Mouse (Mus musculus): ENCODE measurements around the gene Rap1gap. TPM values are rescaled to one million over a fixed set of nuclear protein-coding genes. Genes with fewer than 3 reads are reported as not detected.
A peak's percentile ranks its signal among the peaks of the same experiment; 100 is the strongest.

The Rap1gap gene
- polyA plus RNA-seq, 1 experiment from 2014 or later, result 59.1 TPM

GRCm38 (mm10) chr4:137714020-137714624 lies 49.6 kb downstream of the Rap1gap start:
- Histone ChIP-seq H3K9ac (no peak overlapping the region), H3K27me3 (replicated peaks) (no peaks in the 10 kb centered on the region), H3K9me3 (no peaks in the 10 kb centered on the region), H3K27ac (peak overlapping the region; percentile 69; the same call in 1 of the 2 replicates), H3K4me2 (no peak overlapping the region), H3K4me3 (replicated peaks) (no peak overlapping the region), H3K36me3 (no peaks in the 10 kb centered on the region), H3K4me1 (peaks cover 39% of the 10 kb centered on the region)
- ATAC-seq (ENCODE audit: insufficient read depth, low FRiP score, low read depth), result no peak
- 42% methylated on average over 8 of the region's 8 CpGs for WGBS

- H3K36me3 ChIP-seq, result no peaks in the 10 kb centered on the region
- no peaks in the 10 kb centered on the region for H3K9me3 ChIP-seq
- no peak overlapping the region for H3K4me2 ChIP-seq
- ATAC-seq (ENCODE audit: insufficient read depth, low FRiP score, low read depth), result peak; percentile 23; the same call in 1 of the 2 replicates
- H3K9ac ChIP-seq, result no peak overlapping the region
- H3K4me3 ChIP-seq (replicated peaks), result no peak overlapping the region
- H3K27ac ChIP-seq, result no peak overlapping the region
- H3K4me1 ChIP-seq, result peaks cover 45% of the 10 kb centered on the region
- no peaks in the 10 kb centered on the region for H3K27me3 ChIP-seq (replicated peaks)
- WGBS, result 58% methylated on average over 7 of the region's 7 CpGs
These were observed 52.5 kb downstream of the Rap1gap start for GRCm38 (mm10) chr4:137717005-137717404.

GRCm38 (mm10) chr4:137717671-137718070 lies 53.1 kb downstream of the Rap1gap start:
- no peaks in the 10 kb centered on the region for H3K36me3 ChIP-seq
- no peaks in the 10 kb centered on the region for H3K27me3 ChIP-seq (replicated peaks)
- H3K27ac ChIP-seq, result no peak overlapping the region
- no peak overlapping the region for H3K4me3 ChIP-seq (replicated peaks)
- no peak overlapping the region for H3K4me2 ChIP-seq
- H3K9me3 ChIP-seq, result no peaks in the 10 kb centered on the region
- WGBS, result 67% methylated on average over 15 of the region's 15 CpGs
- no peak overlapping the region for H3K9ac ChIP-seq
- H3K4me1 ChIP-seq, result peaks cover 45% of the 10 kb centered on the region
- no peak for ATAC-seq (ENCODE audit: insufficient read depth, low FRiP score, low read depth)

GRCm38 (mm10) chr4:137719378-137720077 lies 55.0 kb downstream of the Rap1gap start:
- Histone ChIP-seq H3K36me3 (no peaks in the 10 kb centered on the region), H3K4me2 (no peak overlapping the region), H3K27ac (peak overlapping the region; percentile 12; the same call in 1 of the 2 replicates), H3K27me3 (replicated peaks) (0 out of 2 replicates have a peak, but pooled peaks cover 4% of the 10 kb centered on the region), H3K4me1 (peaks cover 34% of the 10 kb centered on the region), H3K4me3 (replicated peaks) (no peak overlapping the region), H3K9me3 (no peaks in the 10 kb centered on the region), H3K9ac (no peak overlapping the region)
- no peak for ATAC-seq (ENCODE audit: insufficient read depth, low FRiP score, low read depth)
- WGBS, result 29% methylated on average over 15 of the region's 15 CpGs

DNA sequence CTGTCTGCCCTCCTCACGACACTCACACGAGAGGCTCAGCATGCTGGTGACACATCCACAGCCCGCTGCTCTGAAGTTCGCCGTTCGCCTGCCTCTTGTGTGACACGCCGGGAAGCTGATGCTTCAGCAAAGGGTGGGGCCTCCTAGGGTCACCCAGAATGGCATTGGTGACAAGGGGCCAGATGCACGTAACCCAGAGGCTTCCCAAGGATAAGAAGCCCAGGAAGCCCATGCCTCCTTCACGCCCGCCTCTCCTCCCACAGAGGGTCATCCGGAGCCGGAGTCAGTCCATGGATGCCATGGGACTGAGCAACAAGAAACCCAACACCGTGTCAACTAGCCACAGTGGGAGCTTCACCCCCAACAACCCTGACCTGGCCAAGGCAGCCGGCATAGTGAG lies 57.0 kb downstream of the Rap1gap start:
- Histone ChIP-seq H3K9me3 (no peaks in the 10 kb centered on the region), H3K27me3 (replicated peaks) (0 out of 2 replicates have a peak, but pooled peaks cover 4% of the 10 kb centered on the region)
- no peak for ATAC-seq (ENCODE audit: insufficient read depth, low FRiP score, low read depth)

DNA sequence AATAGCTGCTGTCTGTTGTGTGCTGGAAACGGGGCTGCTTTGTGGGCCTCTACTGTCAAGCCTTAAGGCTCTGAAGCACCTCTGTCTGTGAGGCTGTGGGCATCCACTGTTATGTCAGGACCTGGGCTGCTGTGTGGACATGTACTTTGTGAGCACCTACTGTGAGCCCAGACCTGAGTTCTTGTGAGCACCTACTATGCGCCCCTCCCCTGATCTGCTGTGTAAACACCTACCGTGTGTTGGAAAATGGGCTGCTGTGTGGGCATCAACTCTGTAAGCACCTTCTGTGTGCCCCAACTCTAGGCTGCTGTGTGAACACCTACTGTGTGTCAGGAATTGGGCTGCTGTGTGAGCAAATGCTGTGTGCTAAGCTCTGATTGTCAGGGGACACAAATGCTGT lies 57.7 kb downstream of the Rap1gap start:
- no peaks in the 10 kb centered on the region for H3K9me3 ChIP-seq
- H3K9ac ChIP-seq, result no peak overlapping the region
- no peak overlapping the region for H3K27ac ChIP-seq
- no peaks in the 10 kb centered on the region for H3K36me3 ChIP-seq
- 0 out of 2 replicates have a peak, but pooled peaks cover 4% of the 10 kb centered on the region for H3K27me3 ChIP-seq (replicated peaks)
- peaks cover 17% of the 10 kb centered on the region for H3K4me1 ChIP-seq
- WGBS, result 91% methylated on average over 3 of the region's 3 CpGs
- H3K4me3 ChIP-seq (replicated peaks), result no peak overlapping the region
- H3K4me2 ChIP-seq, result no peak overlapping the region
- no peak for ATAC-seq (ENCODE audit: insufficient read depth, low FRiP score, low read depth)

More for the DNA sequence above, 57.0 kb downstream of the Rap1gap start:
- H3K9ac ChIP-seq, result no peak overlapping the region
- peaks cover 23% of the 10 kb centered on the region for H3K4me1 ChIP-seq
- no peaks in the 10 kb centered on the region for H3K36me3 ChIP-seq
- no peak overlapping the region for H3K27ac ChIP-seq
- WGBS, result 86% methylated on average over 15 of the region's 15 CpGs
- no peak overlapping the region for H3K4me2 ChIP-seq
- H3K4me3 ChIP-seq (replicated peaks), result no peak overlapping the region

DNA sequence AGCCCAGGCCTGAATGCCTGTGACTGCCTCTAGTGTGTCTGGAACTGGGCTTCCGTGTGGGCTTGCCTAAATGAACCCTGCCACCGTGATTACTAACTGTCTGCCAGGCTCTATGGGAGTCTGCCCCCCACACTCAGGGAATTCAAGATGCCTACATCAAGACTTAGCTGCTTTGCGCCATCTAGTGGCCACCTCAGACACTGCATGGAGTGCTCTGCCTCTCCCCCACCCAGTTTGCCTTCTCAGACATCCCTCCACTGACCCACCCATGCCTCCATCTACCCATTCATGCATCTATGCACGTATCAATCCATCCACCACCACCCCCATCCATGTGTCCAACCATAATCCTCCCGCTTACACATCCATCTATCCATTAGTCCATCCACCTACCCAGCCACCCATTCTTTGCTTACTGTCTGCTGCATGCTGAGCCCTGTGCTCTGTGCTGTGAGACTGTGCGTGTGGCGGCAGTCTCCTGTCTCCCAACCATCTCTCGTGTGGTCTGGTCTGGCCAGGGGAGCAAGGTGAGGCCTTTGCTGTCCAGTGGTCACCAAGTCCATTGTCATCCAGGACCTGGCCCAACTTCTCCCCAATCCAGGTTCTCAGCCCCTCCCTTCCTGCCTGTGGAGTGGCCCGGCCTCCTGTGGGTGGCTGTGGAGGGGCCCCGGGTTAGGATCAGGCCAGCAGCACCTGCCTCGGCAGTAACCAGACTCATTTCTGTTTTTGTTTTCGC lies 58.3 kb downstream of the Rap1gap start:
- Histone ChIP-seq H3K9ac (no peak overlapping the region), H3K36me3 (no peaks in the 10 kb centered on the region), H3K4me3 (replicated peaks) (no peak overlapping the region), H3K4me1 (peaks cover 21% of the 10 kb centered on the region), H3K27ac (no peak overlapping the region), H3K4me2 (no peak overlapping the region), H3K9me3 (no peaks in the 10 kb centered on the region), H3K27me3 (replicated peaks) (peaks cover 4% of the 10 kb centered on the region; the same call in 1 of the 2 replicates)
- ATAC-seq (ENCODE audit: insufficient read depth, low FRiP score, low read depth), result no peak
- 30% methylated on average over 12 of the region's 12 CpGs for WGBS

DNA sequence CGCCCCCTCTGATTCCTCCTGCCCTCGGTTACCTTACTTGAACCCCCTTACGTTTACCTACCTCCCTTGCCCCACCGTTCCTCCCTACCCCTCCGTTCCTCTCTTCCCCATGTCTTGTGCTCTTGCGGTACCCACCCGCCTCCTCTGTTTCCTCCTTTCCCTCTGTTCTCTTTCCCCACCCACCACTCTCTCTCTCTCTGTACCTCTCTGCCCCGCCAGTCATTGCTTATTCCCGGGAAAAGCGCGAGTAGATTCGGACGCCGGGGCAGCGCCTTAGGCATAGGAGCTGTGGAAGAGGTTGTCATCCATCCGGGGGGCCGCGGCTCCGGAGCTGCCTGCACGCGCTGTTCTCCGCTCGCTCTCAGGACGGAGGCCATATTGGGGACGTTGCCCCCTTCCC lies 59.0 kb downstream of the Rap1gap start:
- H3K4me2 ChIP-seq, result peak overlapping the region; percentile 25; the same call in 1 of the 2 replicates

GRCm38 (mm10) chr4:137724212-137724611 lies 59.7 kb downstream of the Rap1gap start:
- Histone ChIP-seq H3K4me2 (no peak overlapping the region), H3K9me3 (no peaks in the 10 kb centered on the region), H3K36me3 (no peaks in the 10 kb centered on the region), H3K4me1 (peaks cover 24% of the 10 kb centered on the region), H3K4me3 (replicated peaks) (no peak overlapping the region), H3K27me3 (replicated peaks) (peaks cover 17% of the 10 kb centered on the region), H3K9ac (no peak overlapping the region), H3K27ac (no peak overlapping the region)
- 48% methylated on average over 11 of the region's 11 CpGs for WGBS
- ATAC-seq (ENCODE audit: insufficient read depth, low FRiP score, low read depth), result no peak

More for the DNA sequence above, 59.0 kb downstream of the Rap1gap start:
- Histone ChIP-seq H3K27me3 (replicated peaks) (peaks cover 11% of the 10 kb centered on the region; the same call in 1 of the 2 replicates), H3K9ac (no peak overlapping the region), H3K27ac (no peak overlapping the region), H3K36me3 (no peaks in the 10 kb centered on the region), H3K4me3 (replicated peaks) (no peak overlapping the region), H3K4me1 (peaks cover 25% of the 10 kb centered on the region), H3K9me3 (no peaks in the 10 kb centered on the region)
- no peak for ATAC-seq (ENCODE audit: insufficient read depth, low FRiP score, low read depth)
- 47% methylated on average over 25 of the region's 25 CpGs for WGBS

GRCm38 (mm10) chr4:137724766-137725165 lies 60.2 kb downstream of the Rap1gap start:
- Histone ChIP-seq H3K4me2 (no peak overlapping the region), H3K4me1 (peaks cover 24% of the 10 kb centered on the region), H3K27ac (no peak overlapping the region), H3K4me3 (replicated peaks) (no peak overlapping the region), H3K9ac (no peak overlapping the region), H3K36me3 (no peaks in the 10 kb centered on the region), H3K27me3 (replicated peaks) (peaks cover 23% of the 10 kb centered on the region), H3K9me3 (no peaks in the 10 kb centered on the region)
- ATAC-seq (ENCODE audit: insufficient read depth, low FRiP score, low read depth), result no peak
- 50% methylated on average over 8 of the region's 8 CpGs for WGBS

DNA sequence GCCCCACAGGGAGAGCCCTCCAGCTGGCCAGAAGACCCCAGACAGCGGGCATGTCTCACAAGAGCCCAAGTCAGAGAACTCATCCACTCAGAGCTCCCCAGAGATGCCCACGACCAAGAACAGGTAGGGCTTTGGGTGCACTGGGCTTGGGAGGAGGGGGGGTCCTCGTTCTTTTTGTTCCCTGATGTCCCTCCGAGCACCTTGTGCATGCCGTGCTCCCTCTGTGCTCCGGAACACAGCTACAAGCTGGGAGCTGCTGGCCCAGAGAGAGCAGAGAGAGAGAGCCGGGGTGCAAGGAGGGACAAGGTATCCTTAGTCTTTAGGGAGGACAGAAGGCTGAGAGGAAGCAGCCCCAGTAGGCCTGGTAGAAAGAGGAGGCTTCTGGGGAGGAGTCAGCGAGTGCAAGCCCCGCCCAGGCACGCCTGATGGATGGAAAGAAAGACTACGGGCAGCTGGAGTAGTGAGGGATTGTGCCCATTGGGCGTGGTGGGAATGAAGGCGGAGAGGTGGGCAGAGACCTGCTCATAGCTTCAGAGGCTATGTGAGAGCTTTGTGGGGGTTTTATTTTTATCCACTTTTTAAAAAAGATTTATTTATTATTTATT lies 61.1 kb downstream of the Rap1gap start:
- Histone ChIP-seq H3K4me2 (no peak overlapping the region), H3K4me1 (peaks cover 24% of the 10 kb centered on the region; the same call in 1 of the 2 replicates), H3K36me3 (no peaks in the 10 kb centered on the region), H3K4me3 (replicated peaks) (no peak overlapping the region), H3K27ac (no peak overlapping the region), H3K9me3 (no peaks in the 10 kb centered on the region), H3K9ac (no peak overlapping the region), H3K27me3 (replicated peaks) (peaks cover 23% of the 10 kb centered on the region)
- WGBS, result 76% methylated on average over 13 of the region's 13 CpGs
- no peak for ATAC-seq (ENCODE audit: insufficient read depth, low FRiP score, low read depth)

Measured in stomach, embryonic 15.5 days (tissue).